Mouse (Mus musculus) right cerebral cortex, postnatal 25 days (tissue): ENCODE measurements around the gene Hoxd13.

Source experiments
- DNase-seq: peaks from one replicate; pipeline ENCODE4 v3.0.0; 2022

The Hoxd13 gene

GRCm38 (mm10) chr2:74663291-74663925, 4.7 kb upstream of the Hoxd13 start:
- DNase-seq = peak; percentile 62

DNA sequence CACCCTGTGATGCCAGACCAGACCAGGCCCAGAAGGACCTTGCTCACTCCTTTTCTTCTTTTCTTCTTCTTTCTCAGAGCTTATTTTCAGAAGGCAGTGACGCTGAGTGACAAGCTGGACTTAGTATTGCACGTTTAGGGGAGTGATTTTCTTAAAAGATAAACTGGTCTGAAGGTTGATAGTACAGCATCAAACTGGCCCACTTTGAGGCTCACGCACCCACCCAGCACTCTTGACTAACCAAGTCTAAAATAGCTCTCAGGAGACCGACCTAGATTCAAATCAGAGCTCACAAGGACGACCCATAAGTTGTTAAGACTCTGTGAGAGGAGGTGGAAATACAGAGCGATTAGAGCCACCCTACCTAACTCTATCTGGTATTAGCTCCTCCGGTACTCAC, 1.7 kb upstream of the Hoxd13 start:
- DNase-seq = no peak

GRCm38 (mm10) chr2:74667191-74667841, 794 bp upstream of the Hoxd13 start:
- DNase-seq = peak; percentile 6

- peak; percentile 19 for DNase-seq
Measured at GRCm38 (mm10) chr2:74668370-74669229, 490 bp downstream of the Hoxd13 start.

DNA sequence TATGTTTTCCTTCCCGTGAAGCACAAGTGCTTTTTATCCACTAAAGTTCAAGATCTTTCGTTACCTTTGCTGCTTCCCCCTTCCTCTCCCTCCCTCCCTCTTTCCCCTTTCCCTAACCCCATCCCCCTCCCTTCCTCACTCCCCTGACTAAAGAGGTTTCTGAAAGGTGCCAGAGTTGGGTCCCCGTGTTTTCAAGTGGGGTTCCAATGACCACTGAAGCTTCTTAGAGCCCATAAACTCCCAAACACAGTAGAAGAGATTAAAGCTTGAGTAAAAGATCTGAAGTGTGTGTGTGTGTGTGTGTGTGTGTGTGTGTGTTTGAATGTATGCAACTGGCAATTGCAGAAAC, 1.1 kb downstream of the Hoxd13 start:
- no peak for DNase-seq

DNA sequence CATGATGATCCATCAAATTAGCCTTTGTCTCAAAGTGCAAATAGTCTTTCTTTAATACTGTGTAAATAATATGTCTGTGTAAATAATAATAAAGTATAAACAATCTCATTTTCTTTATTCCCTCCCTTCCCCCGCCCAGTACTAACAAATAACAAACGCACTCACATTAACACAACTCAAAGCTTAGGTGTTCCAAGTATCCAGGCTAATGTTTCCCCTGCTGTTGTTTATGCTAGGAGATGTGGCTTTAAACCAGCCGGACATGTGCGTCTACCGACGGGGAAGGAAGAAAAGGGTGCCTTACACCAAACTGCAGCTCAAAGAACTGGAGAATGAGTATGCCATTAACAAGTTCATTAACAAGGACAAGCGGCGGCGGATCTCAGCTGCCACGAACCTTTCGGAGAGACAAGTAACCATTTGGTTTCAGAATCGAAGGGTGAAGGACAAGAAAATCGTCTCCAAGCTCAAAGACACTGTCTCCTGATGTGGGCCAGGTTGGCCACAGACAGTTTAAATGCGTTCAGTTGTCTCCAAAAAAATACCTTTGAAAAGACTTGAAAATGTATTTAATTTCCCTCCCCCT, 1.6 kb downstream of the Hoxd13 start:
- DNase-seq = no peak

DNA sequence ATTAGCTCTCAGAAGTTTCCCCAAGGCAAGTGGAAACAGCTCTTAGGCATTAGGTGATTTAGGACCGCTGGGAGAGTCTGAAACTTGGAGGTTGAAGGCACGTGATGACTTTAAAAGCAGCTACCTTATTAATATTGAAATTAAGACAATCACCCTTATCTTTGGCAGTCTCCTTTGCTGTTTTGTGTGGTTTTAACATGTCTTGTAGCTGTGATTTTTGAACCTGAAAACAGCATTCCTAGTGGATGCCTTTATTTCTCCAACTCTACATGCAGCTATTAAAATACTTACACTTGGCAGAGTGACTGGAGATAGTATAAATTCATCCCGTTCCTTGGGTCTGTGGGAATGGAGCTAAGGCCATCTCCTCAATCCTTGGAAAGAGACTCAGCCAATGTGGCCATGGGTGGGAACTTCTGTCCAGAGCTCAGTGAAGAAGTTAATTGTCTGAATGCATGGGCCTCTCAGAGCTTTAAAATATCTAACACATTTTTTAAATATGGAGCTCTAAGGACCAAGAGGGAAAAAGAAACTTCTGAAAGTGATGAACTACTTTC, 2.6 kb downstream of the Hoxd13 start:
- no peak for DNase-seq

- DNase-seq = no peak
Measured at GRCm38 (mm10) chr2:74671847-74672246, 3.7 kb downstream of the Hoxd13 start.

GRCm38 (mm10) chr2:74672481-74673362, 4.6 kb downstream of the Hoxd13 start:
- no peak for DNase-seq

GRCm38 (mm10) chr2:74673835-74674425, 5.8 kb downstream of the Hoxd13 start:
- DNase-seq = no peak

GRCm38 (mm10) chr2:74674881-74675665, 7.0 kb downstream of the Hoxd13 start, which contains the start of gene Hoxd12:
TSS of gene Hoxd12 (plus strand) at chr2:74675013.
- DNase-seq = no peak

DNA sequence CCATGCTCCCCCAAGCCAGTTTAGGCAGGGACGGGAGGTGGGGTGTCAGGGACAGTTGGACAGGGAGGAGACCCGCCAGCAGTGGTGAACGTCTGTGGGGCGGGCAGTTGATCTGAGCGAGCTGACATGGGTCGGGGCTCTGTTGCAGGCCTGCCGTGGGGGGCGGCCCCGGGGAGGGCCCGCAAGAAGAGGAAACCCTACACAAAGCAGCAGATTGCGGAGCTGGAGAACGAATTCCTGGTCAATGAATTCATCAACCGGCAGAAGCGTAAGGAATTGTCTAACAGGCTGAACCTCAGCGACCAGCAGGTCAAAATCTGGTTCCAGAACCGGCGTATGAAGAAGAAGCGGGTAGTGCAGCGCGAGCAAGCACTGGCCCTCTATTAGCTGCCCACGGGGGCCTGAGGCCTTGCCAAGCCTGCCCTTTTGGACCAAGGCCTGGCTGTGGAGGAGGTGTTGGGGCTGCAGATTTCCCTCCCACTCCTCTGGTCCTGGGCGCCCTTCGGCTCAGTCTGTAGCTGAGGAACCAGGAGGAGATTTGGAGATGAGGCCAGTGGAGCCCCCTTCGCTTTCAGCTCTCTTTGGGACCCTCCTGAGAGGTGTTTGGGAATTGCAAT, 7.7 kb downstream of the Hoxd13 start:
- no peak for DNase-seq

DNA sequence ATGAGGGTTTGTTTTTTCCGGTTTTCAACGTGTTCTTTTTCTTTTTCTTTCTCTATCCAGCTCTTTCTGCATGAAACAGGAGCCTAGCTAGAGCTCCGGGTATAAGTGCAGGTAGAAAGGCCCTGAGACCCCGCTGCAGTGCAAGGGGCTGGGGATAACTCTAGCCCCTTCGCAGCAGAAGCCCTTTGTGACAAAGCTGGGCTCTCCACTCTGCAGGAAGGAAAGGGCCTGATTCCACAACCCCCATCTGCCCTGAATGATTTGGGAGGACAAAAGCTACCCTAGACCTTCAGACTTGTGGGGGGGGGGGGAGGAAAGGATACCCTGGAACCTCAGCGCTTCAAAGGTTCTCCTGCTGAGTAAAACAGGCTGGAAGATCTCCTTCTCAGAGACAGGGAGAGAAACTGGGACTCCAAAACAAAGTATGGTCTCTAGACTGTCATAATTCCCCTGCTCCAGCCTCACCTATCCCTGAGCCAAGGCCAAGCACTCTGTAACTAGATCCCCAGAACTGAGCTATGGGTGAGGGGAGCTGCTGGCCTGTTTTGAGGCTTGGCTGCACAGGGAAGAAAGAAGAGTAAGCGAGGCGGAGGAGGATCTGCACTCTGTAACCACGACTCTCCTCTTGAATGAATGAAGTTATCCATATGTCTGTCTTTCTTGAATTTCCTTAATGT, 8.4 kb downstream of the Hoxd13 start:
- no peak for DNase-seq

- no peak for DNase-seq
Measured at GRCm38 (mm10) chr2:74677106-74677505, 9.0 kb downstream of the Hoxd13 start.

GRCm38 (mm10) chr2:74678891-74679595, 10.9 kb downstream of the Hoxd13 start, which contains the start of gene Hoxd11:
TSS of gene Hoxd11 (plus strand) at chr2:74679557.
- no peak for DNase-seq

GRCm38 (mm10) chr2:74679596-74679971, 11.5 kb downstream of the Hoxd13 start:
- no peak for DNase-seq

GRCm38 (mm10) chr2:74679980-74680379, 11.9 kb downstream of the Hoxd13 start:
- no peak for DNase-seq

GRCm38 (mm10) chr2:74680561-74681398, 12.7 kb downstream of the Hoxd13 start:
- no peak for DNase-seq
